Mouse (Mus musculus): Measurements from ENCODE around the gene Arhgef12.

GRCm38 (mm10) chr9:43070566-43070965 is 36.5 kb downstream of the Arhgef12 start:
- no peak for TF ChIP-seq CTCF (IDR thresholded peaks at IDR 0.05; ENCODE audit: low read depth, low read length)
- no peak for TF ChIP-seq POLR2A (IDR thresholded peaks at IDR 0.05; ENCODE audit: extremely low read depth, insufficient read depth, low read length)
